Mouse (Mus musculus) olfactory bulb, adult 2 months (tissue): ENCODE results near the gene Atp13a2. TPM values are rescaled to one million over a fixed set of nuclear protein-coding genes. Genes with fewer than 3 reads are reported as not detected.

Source experiments
- H3K27ac ChIP-seq: fragments of 200-500 bp; 2 replicates; pipeline ENCODE4 v1.5.1; 2012; ENCODE audit warnings: low read depth, low read length; ENCODE audit not compliant: insufficient read depth
- H3K4me1 ChIP-seq: fragments of 200-500 bp; 2 replicates; pipeline ENCODE4 v1.6.1; 2012; ENCODE audit warnings: low read length; ENCODE audit not compliant: control insufficient read depth, insufficient read depth
- H3K4me3 ChIP-seq: fragments of 200-500 bp; 2 replicates; pipeline ENCODE4 v1.5.1; 2012; ENCODE audit warnings: mild to moderate bottlenecking, low read depth, low read length, moderate library complexity; ENCODE audit not compliant: insufficient read depth
- CTCF ChIP-seq: fragments of 200-500 bp; IDR thresholded peaks from 2 replicates; pipeline ENCODE4 v1.5.1; 2012; ENCODE audit warnings: low read depth, mild to moderate bottlenecking, low read length, moderate library complexity; ENCODE audit not compliant: insufficient read depth
- POLR2A ChIP-seq: fragments of 200-500 bp; IDR thresholded peaks from 2 replicates; pipeline ENCODE4 v1.6.1; 2012; ENCODE audit warnings: mild to moderate bottlenecking, low read depth, low read length, moderate library complexity; ENCODE audit not compliant: insufficient read depth
- WGBS: fragments of 180-500 bp; shearing (Covaris S2); methylation state at CpG from one replicate; pipeline ENCODE4 v1.1.7; 2018; 5-methylcytosine and 5-hydroxymethylcytosine counted together
- polyA plus RNA-seq: library from polyadenylated mRNA; stranded (reverse); fragments of >200 nt; gene quantifications from 2 replicates; pipeline ENCODE4 v1.2.4, GENCODE M21; 2012; ENCODE audit warnings: low replicate concordance; ENCODE audit not compliant: missing spikeins, insufficient read depth, insufficient read length

Atp13a2 gene
- polyA plus RNA-seq, 1 experiment: not detected

- WGBS: 96% methylated on average over 7 of the region's 7 CpGs
- no peak overlapping the region for H3K27ac ChIP-seq
- H3K4me1 ChIP-seq: no peaks in the 10 kb centered on the region
- no peak overlapping the region for H3K4me3 ChIP-seq
- TF ChIP-seq POLR2A: no peak
- no peak for TF ChIP-seq CTCF
Observed at GRCm38 (mm10) chr4:140975356-140975755, 11.3 kb upstream of the Atp13a2 start.

GRCm38 (mm10) chr4:140977278-140977677 is 9.4 kb upstream of the Atp13a2 start:
- no peak overlapping the region for H3K4me3 ChIP-seq
- H3K27ac ChIP-seq: no peak overlapping the region
- H3K4me1 ChIP-seq: no peaks in the 10 kb centered on the region
- TF ChIP-seq CTCF (no peak), POLR2A (no peak)
- 86% methylated on average over 10 of the region's 10 CpGs for WGBS

GRCm38 (mm10) chr4:140977886-140978692 is 8.6 kb upstream of the Atp13a2 start:
- 94% methylated on average over 14 of the region's 14 CpGs for WGBS
- TF ChIP-seq CTCF (no peak), POLR2A (no peak)
- no peaks in the 10 kb centered on the region for H3K4me1 ChIP-seq
- no peak overlapping the region for H3K27ac ChIP-seq
- no peak overlapping the region for H3K4me3 ChIP-seq

- Histone ChIP-seq H3K27ac (no peak overlapping the region), H3K4me3 (no peak overlapping the region), H3K4me1 (peaks cover 6% of the 10 kb centered on the region)
- TF ChIP-seq CTCF: 0 out of 2 replicates have a peak, but pooled peaks have one; percentile 21
- TF ChIP-seq POLR2A: no peak
- 93% methylated on average over 2 of the region's 2 CpGs for WGBS
Observed at GRCm38 (mm10) chr4:140981605-140982004, 5.1 kb upstream of the Atp13a2 start.

GRCm38 (mm10) chr4:140982808-140983207 is 3.9 kb upstream of the Atp13a2 start:
- TF ChIP-seq CTCF (no peak), POLR2A (no peak)
- peaks cover 10% of the 10 kb centered on the region for H3K4me1 ChIP-seq
- H3K27ac ChIP-seq: no peak overlapping the region
- 43% methylated on average over 4 of the region's 4 CpGs for WGBS
- H3K4me3 ChIP-seq: no peak overlapping the region

- H3K4me3 ChIP-seq: no peak overlapping the region
- TF ChIP-seq POLR2A (no peak), CTCF (no peak)
- H3K4me1 ChIP-seq: peaks cover 14% of the 10 kb centered on the region
- WGBS: 16% methylated on average over 9 of the region's 9 CpGs
- no peak overlapping the region for H3K27ac ChIP-seq
Observed at GRCm38 (mm10) chr4:140983442-140983841, 3.2 kb upstream of the Atp13a2 start.

- TF ChIP-seq POLR2A: no peak
- TF ChIP-seq CTCF: no peak
- H3K4me1 ChIP-seq: peaks cover 25% of the 10 kb centered on the region
- 92% methylated on average over 6 of the region's 6 CpGs for WGBS
- H3K27ac ChIP-seq: no peak overlapping the region
- no peak overlapping the region for H3K4me3 ChIP-seq
Observed at GRCm38 (mm10) chr4:140984544-140984943, 2.1 kb upstream of the Atp13a2 start.

- H3K27ac ChIP-seq: no peak overlapping the region
- TF ChIP-seq CTCF (no peak), POLR2A (no peak)
- peaks cover 26% of the 10 kb centered on the region for H3K4me1 ChIP-seq
- WGBS: 21% methylated on average over 15 of the region's 15 CpGs
- H3K4me3 ChIP-seq: peak overlapping the region; percentile 87
Observed at GRCm38 (mm10) chr4:140986024-140986710, 506 bp upstream of the Atp13a2 start.

GRCm38 (mm10) chr4:140987476-140987875 is 803 bp downstream of the Atp13a2 start:
- TF ChIP-seq POLR2A (no peak), CTCF (no peak)
- peaks cover 26% of the 10 kb centered on the region for H3K4me1 ChIP-seq
- H3K27ac ChIP-seq: no peak overlapping the region
- peak overlapping the region; percentile 87 for H3K4me3 ChIP-seq
- WGBS: 18% methylated on average over 7 of the region's 7 CpGs
